Mouse (Mus musculus) megakaryocyte, embryonic 14.5 days (primary cell): Measurements from ENCODE around the gene Stpg1. TPM values are rescaled to one million over a fixed set of nuclear protein-coding genes. Genes with fewer than 3 reads are reported as not detected.

ENCODE experiments used
- H3K27me3 ChIP-seq: replicated peaks from 2 replicates; pipeline ENCODE3; 2012; ENCODE audit warnings: inconsistent platforms
- H3K36me3 ChIP-seq: replicated peaks from 2 replicates; pipeline ENCODE3; 2012; ENCODE audit warnings: low read length, inconsistent platforms, mixed read lengths
- H3K4me1 ChIP-seq: 2 replicates; pipeline ENCODE4 v1.6.1; 2012; ENCODE audit warnings: inconsistent platforms
- H3K4me3 ChIP-seq: replicated peaks from 2 replicates; pipeline ENCODE3; 2012; ENCODE audit warnings: moderate library complexity, mild to moderate bottlenecking, inconsistent platforms
- H3K9me3 ChIP-seq: 2 replicates; pipeline ENCODE4 v1.6.1; 2012; ENCODE audit warnings: inconsistent platforms
- FLI1 ChIP-seq: IDR thresholded peaks from 2 replicates; pipeline ENCODE4 v1.6.1; 2012; ENCODE audit warnings: low read length, inconsistent platforms, mixed read lengths
- GATA1 ChIP-seq: IDR thresholded peaks from 3 replicates; pipeline ENCODE4 v1.6.1; 2012; ENCODE audit warnings: mixed read lengths, low read length, inconsistent platforms, borderline replicate concordance
- polyA plus RNA-seq: library from polyadenylated mRNA; stranded (reverse); fragments of >175 nt; gene quantifications from 2 replicates; pipeline ENCODE4 v1.2.3, GENCODE M21; 2012; ENCODE audit warnings: low replicate concordance; ENCODE audit not compliant: insufficient read depth

Stpg1 gene
- polyA plus RNA-seq = 3.6 and 4.5 TPM in 2 replicates

- TF ChIP-seq FLI1 (no peak), GATA1 (no peak)
- H3K36me3 ChIP-seq = peaks cover 49% of the 10 kb centered on the region
- peaks cover 81% of the 10 kb centered on the region for H3K4me1 ChIP-seq
- H3K27me3 ChIP-seq = no peaks in the 10 kb centered on the region
- no peaks in the 10 kb centered on the region for H3K9me3 ChIP-seq
- peak within 1 kb of the TSS; percentile 99 for H3K4me3 ChIP-seq
Measured at GRCm38 (mm10) chr4:135494521-135495396, at the start of gene Stpg1, which contains the start of gene Nipal3. TSS of gene Stpg1 (plus strand) at chr4:135494790. TSS of gene Nipal3 (minus strand) at chr4:135495038.

GRCm38 (mm10) chr4:135451360-135452015 is 43.1 kb upstream of the Stpg1 start:
- TF ChIP-seq GATA1 (no peak), FLI1 (no peak)
- Histone ChIP-seq H3K4me1 (peaks cover 42% of the 10 kb centered on the region), H3K36me3 (peaks cover 63% of the 10 kb centered on the region), H3K9me3 (peaks cover 5% of the 10 kb centered on the region), H3K27me3 (no peaks in the 10 kb centered on the region), H3K4me3 (no peak overlapping the region)

GRCm38 (mm10) chr4:135453164-135453563 is 41.4 kb upstream of the Stpg1 start:
- no peak for TF ChIP-seq GATA1
- TF ChIP-seq FLI1 = no peak
- Histone ChIP-seq H3K9me3 (peaks cover 5% of the 10 kb centered on the region), H3K36me3 (peaks cover 63% of the 10 kb centered on the region), H3K27me3 (no peaks in the 10 kb centered on the region), H3K4me1 (peaks cover 40% of the 10 kb centered on the region), H3K4me3 (no peak overlapping the region)

DNA sequence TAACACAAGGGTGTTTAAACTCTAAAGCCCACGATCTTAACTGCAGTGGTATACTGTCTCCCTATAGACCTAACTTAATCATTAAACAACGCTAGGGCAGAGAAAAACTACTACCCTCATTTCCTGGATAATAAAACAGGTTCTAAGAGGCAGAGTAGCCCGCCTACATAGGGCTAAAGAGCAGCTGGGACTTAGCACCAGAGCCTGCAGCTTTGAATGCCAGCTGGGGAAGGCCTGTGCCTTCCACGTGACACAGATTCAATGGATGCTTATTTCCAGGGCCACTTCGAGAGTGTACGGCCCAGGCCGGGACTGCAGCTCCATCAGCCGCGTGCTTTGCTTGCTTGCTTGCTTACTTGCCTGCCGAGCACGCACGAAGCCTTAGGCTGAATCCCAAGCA is 41.0 kb upstream of the Stpg1 start:
- Histone ChIP-seq H3K4me1 (peaks cover 36% of the 10 kb centered on the region), H3K36me3 (peaks cover 61% of the 10 kb centered on the region), H3K27me3 (no peaks in the 10 kb centered on the region), H3K4me3 (no peak overlapping the region), H3K9me3 (peaks cover 1% of the 10 kb centered on the region; the same call in 1 of the 2 replicates)
- TF ChIP-seq GATA1 (no peak), FLI1 (no peak)

- Histone ChIP-seq H3K36me3 (peaks cover 56% of the 10 kb centered on the region), H3K4me1 (no peaks in the 10 kb centered on the region), H3K9me3 (no peaks in the 10 kb centered on the region), H3K4me3 (no peak overlapping the region), H3K27me3 (no peaks in the 10 kb centered on the region)
- TF ChIP-seq GATA1 = no peak
- TF ChIP-seq FLI1 = no peak
Measured at GRCm38 (mm10) chr4:135463406-135463805, 31.2 kb upstream of the Stpg1 start.

DNA sequence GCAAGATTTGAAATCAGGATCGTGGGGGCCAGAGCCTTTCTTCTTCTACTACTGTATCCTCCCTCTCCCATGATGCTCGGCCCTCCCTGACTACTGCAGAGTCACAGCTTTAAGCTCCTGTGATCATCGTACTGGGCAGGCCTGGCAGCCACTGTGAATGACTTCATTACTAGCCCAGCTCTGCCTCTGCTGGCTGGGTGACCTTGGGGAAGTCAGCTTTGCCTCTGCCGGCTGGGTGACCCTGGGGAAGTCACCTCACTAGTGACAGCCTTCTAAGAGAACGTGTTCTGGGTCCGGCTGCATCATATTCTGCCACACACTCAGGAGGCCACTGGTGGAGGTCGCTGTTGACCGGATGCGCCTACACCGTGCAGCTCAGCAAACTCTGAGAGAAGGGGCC is 16.7 kb upstream of the Stpg1 start:
- Histone ChIP-seq H3K36me3 (peaks cover 97% of the 10 kb centered on the region), H3K27me3 (no peaks in the 10 kb centered on the region), H3K4me1 (peaks cover 9% of the 10 kb centered on the region), H3K9me3 (no peaks in the 10 kb centered on the region), H3K4me3 (no peak overlapping the region)
- TF ChIP-seq FLI1 (no peak), GATA1 (no peak)

GRCm38 (mm10) chr4:135480370-135480769 is 14.2 kb upstream of the Stpg1 start:
- H3K36me3 ChIP-seq = peaks cover 92% of the 10 kb centered on the region
- H3K4me1 ChIP-seq = peaks cover 26% of the 10 kb centered on the region
- no peaks in the 10 kb centered on the region for H3K27me3 ChIP-seq
- no peak for TF ChIP-seq GATA1
- no peak overlapping the region for H3K4me3 ChIP-seq
- H3K9me3 ChIP-seq = no peaks in the 10 kb centered on the region

DNA sequence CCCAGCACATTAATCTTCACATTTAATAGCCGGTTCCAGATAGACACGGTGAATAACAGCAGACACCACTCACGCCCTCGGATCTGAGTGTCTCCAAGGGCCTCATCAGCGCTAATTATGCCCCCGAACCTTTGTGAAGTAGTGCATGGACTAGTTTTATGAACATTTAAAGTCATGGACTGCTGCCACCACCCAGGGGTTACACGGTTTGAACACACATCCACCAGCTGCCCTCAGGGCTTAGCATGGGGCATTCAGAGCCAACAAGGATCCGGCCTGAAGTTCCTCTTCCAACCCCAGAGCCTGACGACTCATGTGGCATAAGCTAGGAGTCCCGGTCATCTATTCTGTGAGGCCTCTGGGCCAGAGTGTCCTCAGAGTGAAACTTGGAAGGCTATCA is 9.5 kb upstream of the Stpg1 start:
- no peaks in the 10 kb centered on the region for H3K27me3 ChIP-seq
- no peak for TF ChIP-seq GATA1
- TF ChIP-seq FLI1 = no peak
- no peaks in the 10 kb centered on the region for H3K9me3 ChIP-seq
- H3K4me1 ChIP-seq = peaks cover 56% of the 10 kb centered on the region
- peaks cover 89% of the 10 kb centered on the region for H3K36me3 ChIP-seq
- no peak overlapping the region for H3K4me3 ChIP-seq

DNA sequence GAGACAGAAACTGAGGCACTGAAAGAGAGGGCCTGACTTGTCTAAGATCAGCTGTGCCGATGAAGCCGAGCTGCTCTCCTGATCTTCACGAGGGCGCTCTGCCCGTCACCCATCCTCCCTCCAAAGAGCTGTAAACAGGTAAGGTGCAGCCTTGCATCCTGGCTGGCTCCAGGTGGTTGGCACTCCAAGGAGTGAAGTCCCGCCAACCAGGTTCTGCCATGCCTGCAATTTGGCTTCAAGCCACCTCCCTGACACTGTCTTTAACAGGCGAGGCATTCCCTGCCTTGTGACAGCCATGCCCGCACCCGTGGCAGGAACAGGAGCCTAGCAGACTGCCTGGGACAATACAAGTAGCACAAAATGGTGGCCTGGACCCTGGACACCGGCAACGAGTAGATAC is 8.2 kb upstream of the Stpg1 start:
- TF ChIP-seq FLI1 = no peak
- TF ChIP-seq GATA1 = no peak
- peaks cover 89% of the 10 kb centered on the region for H3K36me3 ChIP-seq
- no peaks in the 10 kb centered on the region for H3K9me3 ChIP-seq
- no peak overlapping the region for H3K4me3 ChIP-seq
- peaks cover 61% of the 10 kb centered on the region for H3K4me1 ChIP-seq
- no peaks in the 10 kb centered on the region for H3K27me3 ChIP-seq

- no peaks in the 10 kb centered on the region for H3K9me3 ChIP-seq
- H3K4me1 ChIP-seq = peaks cover 71% of the 10 kb centered on the region
- TF ChIP-seq FLI1 = no peak
- no peak for TF ChIP-seq GATA1
- H3K36me3 ChIP-seq = peaks cover 77% of the 10 kb centered on the region
- H3K4me3 ChIP-seq = no peak overlapping the region
- H3K27me3 ChIP-seq = no peaks in the 10 kb centered on the region
Measured at GRCm38 (mm10) chr4:135489256-135489655, 5.3 kb upstream of the Stpg1 start.
